Mouse (Mus musculus) ES-Bruce4 (cell line): ENCODE data around the gene Foxb1. TPM values are rescaled to one million over a fixed set of nuclear protein-coding genes. Genes with fewer than 3 reads are reported as not detected.
A peak's percentile ranks its signal among the peaks of the same experiment; 100 is the strongest.

Experiments used
- H3K27ac ChIP-seq: 2 replicates; pipeline ENCODE4 v1.5.1; 2012; ENCODE audit warnings: low read length, inconsistent platforms; ENCODE audit not compliant: insufficient read depth
- H3K27me3 ChIP-seq: 2 replicates; pipeline ENCODE4 v1.6.1; 2012; ENCODE audit warnings: mild to moderate bottlenecking, low read length, inconsistent platforms; ENCODE audit not compliant: control insufficient read depth, poor library complexity, insufficient read depth, severe bottlenecking
- H3K36me3 ChIP-seq: 2 replicates; pipeline ENCODE4 v1.6.1; 2012; ENCODE audit warnings: inconsistent platforms, mild to moderate bottlenecking, low read length, moderate library complexity; ENCODE audit not compliant: control insufficient read depth, poor library complexity, insufficient read depth, severe bottlenecking
- H3K4me1 ChIP-seq: one replicate; pipeline ENCODE4 v1.8.1; 2011; ENCODE audit warnings: low read length; ENCODE audit not compliant: control insufficient read depth, insufficient read depth
- H3K4me3 ChIP-seq: 2 replicates; pipeline ENCODE4 v1.5.1; 2011; ENCODE audit warnings: low read depth, mild to moderate bottlenecking, low read length
- H3K9ac ChIP-seq: 2 replicates; pipeline ENCODE4 v1.6.1; 2012; ENCODE audit warnings: low read depth, mild to moderate bottlenecking, inconsistent platforms; ENCODE audit not compliant: poor library complexity, severe bottlenecking
- H3K9me3 ChIP-seq: replicated peaks from 2 replicates; pipeline ENCODE4 v1.6.1; 2012; ENCODE audit warnings: mild to moderate bottlenecking, low read length, inconsistent platforms; ENCODE audit not compliant: control insufficient read depth, poor library complexity, insufficient read depth, severe bottlenecking
- CTCF ChIP-seq: IDR thresholded peaks from one replicate; pipeline ENCODE4 v1.8.1; 2011; ENCODE audit warnings: low read depth, low read length
- EP300 ChIP-seq: IDR thresholded peaks from 2 replicates; pipeline ENCODE4 v1.6.1; 2011; ENCODE audit warnings: low read depth, low read length; ENCODE audit not compliant: insufficient read depth
- POLR2A ChIP-seq: IDR thresholded peaks from one replicate; pipeline ENCODE4 v1.8.1; 2011; ENCODE audit warnings: low read length; ENCODE audit not compliant: insufficient read depth
- polyA plus RNA-seq: library from polyadenylated mRNA; stranded (reverse); fragments of >200 nt; gene quantifications from 2 replicates; pipeline ENCODE4 v1.2.4, GENCODE M21; 2011; ENCODE audit warnings: low read depth; ENCODE audit not compliant: missing spikeins, insufficient read depth, insufficient read length

The Foxb1 gene
- 0.52 and 0.60 TPM in 2 replicates for polyA plus RNA-seq

DNA sequence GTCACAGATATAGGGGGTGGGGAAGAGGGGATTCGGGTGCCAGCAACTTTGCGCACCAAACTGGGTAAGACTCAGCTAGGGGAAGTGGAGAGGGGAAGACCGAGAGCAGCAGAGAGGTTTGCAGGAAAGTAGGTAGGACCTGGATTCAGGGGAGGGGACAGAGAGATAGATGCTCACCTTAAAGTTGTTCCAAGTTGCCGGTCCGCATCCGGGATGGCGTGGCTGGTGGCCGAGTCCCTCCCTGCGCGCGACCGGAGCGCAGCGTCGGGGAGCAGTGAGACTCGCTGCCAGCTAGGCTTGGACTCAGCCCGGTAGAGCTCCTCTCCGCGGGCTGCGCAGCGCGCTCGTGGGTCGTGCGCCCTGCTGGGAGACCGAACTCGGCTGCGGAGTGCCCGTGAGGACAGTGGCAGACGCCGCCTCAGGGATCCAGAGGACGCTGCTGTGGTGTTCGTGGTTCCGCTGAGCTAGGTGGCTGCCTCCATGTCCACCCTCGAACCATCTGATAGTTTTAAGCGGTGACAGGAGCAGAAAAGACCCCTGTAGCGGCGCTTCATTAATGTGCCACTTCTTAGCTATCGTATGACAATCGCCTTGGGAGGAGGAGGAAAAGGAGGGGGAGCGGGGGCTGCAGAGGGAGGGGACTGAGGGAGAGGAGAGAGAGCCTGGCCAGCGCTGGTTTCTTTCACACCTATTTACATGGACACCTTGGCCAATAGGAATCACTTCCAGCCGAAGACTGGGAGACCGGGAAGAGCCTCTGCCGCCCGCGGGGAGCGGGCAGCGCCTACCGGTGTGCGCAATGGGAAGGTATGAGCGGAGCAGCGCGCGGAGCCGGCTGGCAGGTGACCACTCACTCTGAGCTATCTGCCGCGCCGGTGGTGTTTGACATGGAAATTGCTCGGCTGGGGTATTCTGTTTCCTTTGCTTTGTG lies at the start of gene Foxb1:
Gene Foxb1, minus strand, starts transcription at position 570 of the 931 bp plus-strand sequence.
- Histone ChIP-seq H3K36me3 (no peaks in the 10 kb centered on the region), H3K4me3 (peak within 1 kb of the TSS; percentile 48), H3K9me3 (no peaks in the 10 kb centered on the region), H3K27me3 (peaks cover 45% of the 10 kb centered on the region), H3K4me1 (no peaks in the 10 kb centered on the region), H3K27ac (no peak within 1 kb of the TSS), H3K9ac (no peak within 1 kb of the TSS)
- no peak for TF ChIP-seq EP300
- no peak for TF ChIP-seq CTCF
- no peak for TF ChIP-seq POLR2A

DNA sequence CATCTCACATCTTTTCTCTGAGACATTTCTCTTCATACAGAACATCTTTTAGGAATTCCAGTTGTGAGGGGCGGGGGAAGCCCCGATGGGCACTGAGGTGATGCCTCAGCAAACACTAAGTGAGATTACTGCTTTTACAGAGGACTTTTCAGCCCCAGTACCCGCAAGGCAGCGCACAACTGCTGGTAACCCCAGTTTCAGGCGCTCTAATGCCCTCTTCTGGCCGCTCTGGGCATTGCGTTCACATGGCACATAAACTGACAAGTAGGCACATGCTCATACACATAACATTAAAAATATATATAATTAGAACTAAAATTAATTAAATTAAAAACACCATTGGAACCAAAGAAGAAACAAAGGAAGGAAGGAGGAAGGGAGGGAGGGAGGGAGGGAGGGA lies 29.8 kb upstream of the Foxb1 start:
- TF ChIP-seq POLR2A (no peak), EP300 (no peak), CTCF (peak; percentile 74)
- H3K4me3 ChIP-seq = no peak overlapping the region
- no peaks in the 10 kb centered on the region for H3K36me3 ChIP-seq
- no peak overlapping the region for H3K27ac ChIP-seq
- H3K4me1 ChIP-seq = no peaks in the 10 kb centered on the region
- no peaks in the 10 kb centered on the region for H3K27me3 ChIP-seq
- no peak overlapping the region for H3K9ac ChIP-seq
- no peaks in the 10 kb centered on the region for H3K9me3 ChIP-seq

DNA sequence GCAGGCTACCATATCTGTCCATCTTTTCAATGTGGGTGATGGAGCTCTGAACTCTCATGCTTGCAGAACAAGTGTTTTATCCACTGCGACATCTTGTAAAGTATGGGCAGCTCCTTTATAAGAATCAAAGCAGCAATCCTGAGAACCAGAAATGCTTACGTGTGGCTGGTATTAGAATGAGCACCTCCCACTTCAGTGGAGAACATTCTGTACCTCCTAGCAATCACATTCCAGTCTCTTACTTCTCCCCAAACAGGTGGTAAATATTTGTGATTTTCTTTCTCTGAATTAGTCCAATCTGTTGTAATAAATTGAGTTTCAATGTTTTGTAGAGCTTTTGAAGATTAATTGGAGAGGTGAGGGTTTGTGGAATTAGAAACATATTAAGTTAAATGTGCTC lies 19.3 kb upstream of the Foxb1 start:
- Histone ChIP-seq H3K9me3 (0 out of 2 replicates have a peak, but pooled peaks cover 3% of the 10 kb centered on the region), H3K4me3 (no peak overlapping the region), H3K27ac (no peak overlapping the region), H3K27me3 (no peaks in the 10 kb centered on the region), H3K4me1 (no peaks in the 10 kb centered on the region), H3K36me3 (no peaks in the 10 kb centered on the region), H3K9ac (no peak overlapping the region)
- no peak for TF ChIP-seq EP300
- no peak for TF ChIP-seq POLR2A
- TF ChIP-seq CTCF = no peak

DNA sequence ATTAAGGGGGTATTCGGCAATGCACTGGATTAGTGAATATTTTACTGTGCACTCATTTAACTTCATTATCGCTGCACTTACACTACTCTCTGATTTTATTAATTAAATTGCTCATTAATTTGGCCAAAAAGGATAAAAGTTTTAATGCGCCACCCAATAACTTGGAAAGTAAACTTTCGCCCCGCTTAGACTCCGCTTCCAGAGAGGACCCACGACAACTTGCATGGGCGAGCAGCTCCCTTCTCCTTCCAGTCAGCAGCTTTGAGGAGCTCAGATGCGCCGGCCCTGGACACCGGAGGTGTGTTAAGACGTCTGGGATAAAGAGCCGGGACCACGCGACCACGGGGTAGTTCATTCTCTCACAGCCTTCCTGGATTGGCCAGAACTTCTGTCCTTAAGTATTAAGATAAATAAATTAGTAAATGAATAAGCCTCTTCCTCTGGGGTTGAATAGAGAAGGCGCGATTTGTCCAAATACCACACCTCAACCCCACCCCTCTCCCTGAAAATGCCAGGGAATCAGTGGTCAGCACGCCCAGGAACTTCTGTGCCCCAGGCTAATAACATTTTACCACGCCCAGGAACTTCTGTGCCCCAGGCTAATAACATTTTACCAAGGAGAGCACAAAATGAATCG lies 9.3 kb upstream of the Foxb1 start:
- H3K9ac ChIP-seq = no peak overlapping the region
- no peaks in the 10 kb centered on the region for H3K9me3 ChIP-seq
- no peak overlapping the region for H3K4me3 ChIP-seq
- no peak for TF ChIP-seq CTCF
- H3K36me3 ChIP-seq = no peaks in the 10 kb centered on the region
- H3K4me1 ChIP-seq = no peaks in the 10 kb centered on the region
- H3K27me3 ChIP-seq = peaks cover 33% of the 10 kb centered on the region
- H3K27ac ChIP-seq = no peak overlapping the region

DNA sequence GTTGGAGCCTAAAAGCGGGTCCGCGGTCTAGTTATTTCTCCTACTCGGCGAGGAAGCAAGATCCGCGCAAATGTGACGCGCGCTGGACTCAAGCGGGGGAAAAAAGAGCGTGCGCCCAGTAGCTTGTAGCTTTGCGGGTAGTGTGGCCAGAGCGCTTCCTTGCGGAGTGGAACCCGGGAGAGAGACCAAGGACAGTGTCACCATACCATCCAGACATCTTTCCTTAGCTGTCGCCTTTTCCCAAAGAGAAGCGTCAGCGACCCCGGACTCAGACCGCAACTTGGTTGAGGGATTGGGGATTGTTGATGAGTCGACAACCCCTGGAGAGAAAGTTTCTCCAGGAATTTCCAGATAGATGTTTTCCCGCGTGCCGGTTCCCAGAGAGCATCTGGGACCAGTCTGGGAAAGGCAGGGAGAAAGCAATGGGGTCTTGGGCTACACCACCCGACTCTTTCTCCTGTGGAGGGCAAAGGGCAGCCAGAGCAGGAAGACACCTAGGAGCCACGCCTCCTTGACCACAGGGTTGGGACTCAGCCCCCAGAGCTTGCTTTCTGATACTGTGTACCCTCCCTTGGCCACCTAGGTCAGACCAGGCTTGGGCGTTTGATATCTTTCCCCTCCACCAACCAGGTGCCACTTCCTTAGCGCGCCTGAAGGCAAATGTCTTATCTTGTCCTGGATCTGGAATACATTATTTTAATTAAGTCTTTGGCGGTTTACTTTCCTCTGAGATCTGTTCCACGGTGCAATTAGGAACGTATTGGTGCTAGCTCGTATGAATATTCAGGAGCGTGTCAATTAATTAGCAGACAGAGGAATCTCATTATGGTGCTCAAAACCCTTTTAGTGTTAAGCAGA lies 8.6 kb upstream of the Foxb1 start:
- TF ChIP-seq CTCF = no peak
- no peak for TF ChIP-seq EP300
- no peak for TF ChIP-seq POLR2A

More for the DNA sequence above, 8.6 kb upstream of the Foxb1 start:
- no peak overlapping the region for H3K9ac ChIP-seq
- peaks cover 34% of the 10 kb centered on the region for H3K27me3 ChIP-seq
- no peak overlapping the region for H3K27ac ChIP-seq
- peak overlapping the region; percentile 10; the same call in 1 of the 2 replicates for H3K4me3 ChIP-seq
- no peaks in the 10 kb centered on the region for H3K4me1 ChIP-seq
- H3K36me3 ChIP-seq = no peaks in the 10 kb centered on the region
- no peaks in the 10 kb centered on the region for H3K9me3 ChIP-seq
